Mouse (Mus musculus): ENCODE measurements around the gene Ces3b.

Ces3b gene

DNA sequence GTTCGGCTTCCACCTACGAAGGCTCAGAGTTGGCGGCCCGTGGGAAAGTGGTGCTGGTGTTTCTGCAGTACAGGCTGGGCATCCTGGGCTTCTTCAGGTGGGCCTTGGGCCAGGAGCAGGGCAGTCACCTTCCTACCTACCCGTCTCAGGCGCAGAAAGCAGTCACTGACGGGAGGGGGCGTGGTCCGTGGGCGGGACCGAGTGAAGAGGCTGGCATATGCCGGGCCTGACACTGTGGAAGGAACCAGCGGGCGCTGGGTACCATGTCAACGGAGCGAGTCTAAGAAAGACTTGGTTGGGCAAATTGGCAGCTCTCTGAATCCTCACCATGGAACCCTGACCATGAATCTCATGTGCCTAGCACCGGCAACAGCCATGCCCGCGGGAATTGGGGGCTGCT is 58.8 kb downstream of the Ces3b start:
- intact Hi-C loops (cut with DNase I), result no loop called here
